ENCODE assay signal across 8 mouse cellular contexts in genomic region chr16:13159927-13160644, GRCm38 (mm10). TPM values are rescaled to one million over a fixed set of nuclear protein-coding genes. Genes with fewer than 3 reads are reported as not detected.
DNase-seq lines count a peak whose midpoint lies in the region; ATAC-seq lines count a peak whose summit lies in the region.

No protein-coding gene starts in this region.

- 7% methylated on average over 29 of the region's 29 CpGs for WGBS in forebrain, embryonic 11.5 days
- 3% methylated on average over 29 of the region's 29 CpGs for WGBS in heart, embryonic 16.5 days
- WGBS in liver, embryonic 15.5 days (ENCODE audit: insufficient replicate concordance) = 2% methylated on average over 29 of the region's 29 CpGs
- WGBS in neural tube, embryonic 12.5 days = 6% methylated on average over 29 of the region's 29 CpGs

- H3K4me3 ChIP-seq in forebrain, embryonic 11.5 days (ENCODE audit: low read depth, low read length) = peak overlapping the region; percentile 17
- H3K4me3 ChIP-seq in heart, embryonic 16.5 days (ENCODE audit: low read length) = peak overlapping the region; percentile 48
- peak overlapping the region; percentile 35 for H3K4me3 ChIP-seq in liver, embryonic 15.5 days (replicated peaks)
- peak overlapping the region; percentile 14; the same call in 1 of the 2 replicates for H3K4me3 ChIP-seq in neural tube, embryonic 12.5 days

- H3K4me2 ChIP-seq in forebrain, embryonic 11.5 days (ENCODE audit: low read depth, low read length, severe bottlenecking) = peak overlapping the region; percentile 47
- peak overlapping the region; percentile 73 for H3K4me2 ChIP-seq in heart, embryonic 16.5 days (ENCODE audit: low read depth, low read length)
- peak overlapping the region; percentile 56 for H3K4me2 ChIP-seq in liver, embryonic 15.5 days
- peak overlapping the region; percentile 57 for H3K4me2 ChIP-seq in neural tube, embryonic 12.5 days (replicated peaks)

- H3K27me3 ChIP-seq in forebrain, embryonic 11.5 days (ENCODE audit: control insufficient read depth, insufficient read depth, low read length) = no peaks in the 10 kb centered on the region
- H3K27me3 ChIP-seq in heart, embryonic 16.5 days (ENCODE audit: control insufficient read depth, insufficient read depth, low read length) = no peaks in the 10 kb centered on the region
- H3K27me3 ChIP-seq in liver, embryonic 15.5 days = peaks cover 8% of the 10 kb centered on the region; the same call in 1 of the 2 replicates
- no peaks in the 10 kb centered on the region for H3K27me3 ChIP-seq in neural tube, embryonic 12.5 days (replicated peaks)

- H3K9me3 ChIP-seq in forebrain, embryonic 11.5 days (ENCODE audit: control insufficient read depth, low read length) = no peaks in the 10 kb centered on the region
- no peaks in the 10 kb centered on the region for H3K9me3 ChIP-seq in heart, embryonic 16.5 days (replicated peaks; ENCODE audit: control insufficient read depth, low read length)
- H3K9me3 ChIP-seq in liver, embryonic 15.5 days (replicated peaks) = no peaks in the 10 kb centered on the region
- H3K9me3 ChIP-seq in neural tube, embryonic 12.5 days = no peaks in the 10 kb centered on the region

- 0 out of 2 replicates have a peak overlapping the region, but pooled peaks have one; percentile 27 for H3K9ac ChIP-seq in forebrain, embryonic 11.5 days (ENCODE audit: low read length)
- peak overlapping the region; percentile 65 for H3K9ac ChIP-seq in heart, embryonic 16.5 days (ENCODE audit: low read length)
- no peak overlapping the region for H3K9ac ChIP-seq in liver, embryonic 15.5 days
- 0 out of 2 replicates have a peak overlapping the region, but pooled peaks have one; percentile 17 for H3K9ac ChIP-seq in neural tube, embryonic 12.5 days

- no peak overlapping the region for H3K27ac ChIP-seq in forebrain, embryonic 11.5 days (ENCODE audit: low read depth, low read length)
- H3K27ac ChIP-seq in heart, embryonic 16.5 days (ENCODE audit: low read length) = peak overlapping the region; percentile 61
- H3K27ac ChIP-seq in liver, embryonic 15.5 days (replicated peaks) = no peak overlapping the region
- H3K27ac ChIP-seq in neural tube, embryonic 12.5 days = no peak overlapping the region

- H3K36me3 ChIP-seq in forebrain, embryonic 11.5 days (ENCODE audit: control insufficient read depth, insufficient read depth, low read length) = no peaks in the 10 kb centered on the region
- H3K36me3 ChIP-seq in heart, embryonic 16.5 days (ENCODE audit: control insufficient read depth, insufficient read depth) = no peaks in the 10 kb centered on the region
- H3K36me3 ChIP-seq in liver, embryonic 15.5 days (replicated peaks) = no peaks in the 10 kb centered on the region
- H3K36me3 ChIP-seq in neural tube, embryonic 12.5 days = no peaks in the 10 kb centered on the region

- peak; percentile 82 for ATAC-seq in CD4-positive, CD25-positive, alpha-beta regulatory T cell, adult 4 months
- ATAC-seq in forebrain, embryonic 11.5 days (replicated peaks; ENCODE audit: low FRiP score) = peak; percentile 97
- peak; percentile 96 for ATAC-seq in heart, embryonic 16.5 days (replicated peaks; ENCODE audit: extremely low read depth, insufficient read depth, low FRiP score)
- peak; percentile 89 for ATAC-seq in liver, embryonic 15.5 days (ENCODE audit: insufficient read depth)
- peak; percentile 98 for ATAC-seq in neural tube, embryonic 12.5 days (ENCODE audit: low FRiP score, low read depth)

- peak; percentile 87 for DNase-seq in c-Kit-positive CD71-negative TER-119-negative erythroid progenitor cells, embryonic 14.5 days (ENCODE audit: low read depth)
- DNase-seq in forebrain, embryonic 11.5 days (ENCODE audit: low spot score) = peak; percentile 95
- peak; percentile 90 to 94 for DNase-seq in kidney, postnatal 36 days
- peak; percentile 96 for DNase-seq in telencephalon, adult 2 months (ENCODE audit: low read depth, low spot score)

- H3K4me1 ChIP-seq in forebrain, embryonic 11.5 days (replicated peaks; ENCODE audit: control insufficient read depth, insufficient read depth, low read length) = no peaks in the 10 kb centered on the region
- peaks cover 16% of the 10 kb centered on the region for H3K4me1 ChIP-seq in heart, embryonic 16.5 days (ENCODE audit: control insufficient read depth, insufficient read depth, low read length)
- H3K4me1 ChIP-seq in liver, embryonic 15.5 days (replicated peaks) = no peaks in the 10 kb centered on the region
- no peaks in the 10 kb centered on the region for H3K4me1 ChIP-seq in neural tube, embryonic 12.5 days

RNA-seq across cellular contexts. Expression of gene Ercc4, which starts 50.6 kb away (rescaled TPM):
- polyA plus RNA-seq in CD4-positive, CD25-positive, alpha-beta regulatory T cell, adult 4 months (2017; shearing (Covaris generic)) = 10 to 100 TPM; 15.7 to 32.0 TPM
- polyA plus RNA-seq in forebrain, embryonic 11.5 days (2014; fragmentation: Nextera tagmentation; extraction: Ambion mirVana) = 16.0 and 18.0 TPM in 2 replicates
- 9.5 and 9.9 TPM in 2 replicates for polyA plus RNA-seq in heart, embryonic 16.5 days (2015; fragmentation: Nextera tagmentation; extraction: Ambion mirVana)
- 4.0 and 4.1 TPM in 2 replicates for polyA plus RNA-seq in liver, embryonic 15.5 days (2015; fragmentation: Nextera tagmentation; extraction: Ambion mirVana)
- 14.8 and 15.6 TPM in 2 replicates for polyA plus RNA-seq in neural tube, embryonic 12.5 days (2016; fragmentation: Nextera tagmentation; extraction: Ambion mirVana)
